Mouse (Mus musculus) hematopoietic stem cell, adult 5-6 weeks (primary cell): Measurements from ENCODE around the gene Gm21958. TPM values are rescaled to one million over a fixed set of nuclear protein-coding genes. Genes with fewer than 3 reads are reported as not detected.
"Not testable (repeated sequence)": the region's sequence is repeated elsewhere in the genome, so short reads cannot be mapped to it uniquely, and the experiment has no call there.

Experiments
- ATAC-seq, 2 experiments: fragments of 125-278 bp in 1 of 2; replicated peaks in 1 of 2; 2 replicates each; pipeline ENCODE4 v1.8.0; 2016 to 2017; ENCODE audit warnings: inconsistent platforms in 2 of 2, mild to moderate bottlenecking in 2 of 2, moderate number of reproducible peaks in 2 of 2, low read depth in 1 of 2, moderate TSS enrichment in 1 of 2; ENCODE audit not compliant: low FRiP score in 2 of 2, poor library complexity in 2 of 2, severe bottlenecking in 2 of 2, insufficient read depth in 1 of 2, low TSS enrichment in 1 of 2
- total RNA-seq: library from RNA; stranded (forward); fragments of 172-1452, 232-1000 nt; gene quantifications from 2 replicates; pipeline ENCODE4 v1.2.3, GENCODE M21; 2017

Gene Gm21958
- total RNA-seq, 1 experiment from 2014 or later, result not detected

GRCm38 (mm10) chr3:54728100-54728499 lies 13.9 kb upstream of the Gm21958 start:
- no peak for ATAC-seq

DNA sequence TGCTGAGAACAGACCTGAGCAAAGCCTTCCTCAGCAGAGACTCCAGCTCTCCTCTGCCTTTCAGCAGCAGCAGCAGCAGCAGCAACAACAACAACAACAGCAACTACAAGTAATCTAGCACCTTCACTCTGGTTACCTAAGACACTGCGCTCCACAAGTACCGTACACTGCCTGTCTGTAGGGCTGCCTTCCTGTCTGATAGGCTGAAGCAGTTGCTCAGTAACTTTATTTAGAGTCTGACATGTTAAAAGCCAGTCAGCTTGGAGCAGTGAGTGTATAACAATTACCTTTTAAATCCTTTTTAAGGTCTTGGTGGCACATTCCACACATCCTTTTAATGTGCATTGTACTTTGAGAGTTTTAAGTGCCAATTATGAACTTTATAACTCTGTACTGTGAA lies 13.4 kb upstream of the Gm21958 start:
- no peak for ATAC-seq

DNA sequence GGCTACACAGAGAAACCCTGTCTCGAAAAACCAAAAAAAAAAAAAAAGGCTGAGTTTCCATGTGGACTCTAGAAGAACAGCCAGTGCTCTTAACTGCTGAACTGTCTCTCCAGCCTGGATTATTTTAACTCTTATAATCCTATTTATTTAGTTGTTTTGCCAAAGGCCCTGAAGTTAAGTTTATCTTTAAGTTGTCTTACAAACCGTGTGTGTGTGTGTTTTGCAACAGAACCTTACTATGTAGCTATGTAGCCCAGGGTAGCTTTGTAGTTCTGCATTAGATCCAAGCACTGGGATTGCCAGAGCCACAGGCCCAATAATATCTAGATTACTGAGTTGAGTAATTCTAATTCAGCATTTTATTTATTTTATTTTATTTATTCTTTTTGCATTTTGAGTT lies 11.2 kb upstream of the Gm21958 start:
- no peak for ATAC-seq

- ATAC-seq, result peak; percentile 86 to 90
Observed at GRCm38 (mm10) chr3:54723741-54724500, 9.8 kb upstream of the Gm21958 start.

DNA sequence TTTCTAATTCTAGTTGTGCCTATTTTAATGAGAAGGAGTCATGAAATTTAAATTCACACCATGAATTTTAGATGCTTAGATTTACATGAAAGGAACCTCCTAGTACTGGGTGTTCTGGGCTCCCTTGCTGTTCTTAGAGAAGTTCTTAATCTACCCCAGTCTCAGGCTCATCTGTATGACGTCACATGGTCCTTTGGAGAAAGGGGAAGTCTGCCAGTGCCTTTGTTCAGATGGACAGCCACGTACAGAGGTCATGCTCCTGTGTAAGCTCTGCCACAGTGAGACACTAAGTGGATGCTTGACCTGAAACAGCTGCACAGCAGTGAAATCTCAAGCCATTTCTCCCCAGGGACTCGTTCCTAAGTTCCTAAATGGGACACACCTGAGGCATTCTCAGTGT lies 4.8 kb upstream of the Gm21958 start:
- ATAC-seq, result peak; percentile 81 to 86

DNA sequence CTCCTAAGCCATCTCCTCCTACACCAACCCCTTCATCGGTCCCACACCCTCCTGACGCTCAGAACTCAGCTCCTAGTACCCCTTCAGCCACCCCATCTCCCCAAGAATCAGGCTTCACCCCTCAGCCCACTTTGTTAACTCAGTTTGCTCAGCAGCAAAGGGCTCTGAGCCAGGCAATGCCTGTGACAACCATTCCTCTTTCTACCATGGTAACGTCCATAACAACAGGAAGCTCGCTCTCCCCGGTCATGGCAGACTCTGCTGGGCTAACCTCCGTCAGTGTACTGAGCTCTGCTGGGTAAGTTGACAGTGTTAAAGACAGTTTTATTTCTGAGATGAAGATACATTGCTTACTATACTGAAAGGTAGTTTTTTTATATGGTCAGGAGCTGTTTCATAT lies 3.2 kb upstream of the Gm21958 start:
- ATAC-seq, result no peak

GRCm38 (mm10) chr3:54715461-54715860 lies 1.3 kb upstream of the Gm21958 start:
- ATAC-seq, result no peak

DNA sequence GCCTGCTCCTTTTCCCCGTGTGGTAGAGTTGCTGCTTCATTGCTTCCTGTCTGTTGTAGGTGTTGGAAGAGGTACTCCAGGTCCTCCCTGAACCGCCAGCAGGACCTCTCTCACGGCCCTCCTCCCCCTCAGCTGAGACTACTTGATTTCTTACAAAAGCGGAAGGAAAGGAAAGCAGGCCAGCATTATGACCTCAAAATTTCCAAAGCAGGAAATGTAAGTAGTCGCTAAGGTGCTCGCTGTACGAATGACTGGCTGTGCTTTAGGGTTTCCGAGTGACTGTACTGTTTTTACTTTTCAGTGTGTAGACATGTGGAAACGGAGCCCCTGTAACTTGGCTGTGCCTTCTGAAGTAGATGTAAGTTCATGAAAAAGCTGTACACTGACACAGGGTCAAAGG lies 5.2 kb downstream of the Gm21958 start:
- ATAC-seq, result peak; percentile 97 to 98

DNA sequence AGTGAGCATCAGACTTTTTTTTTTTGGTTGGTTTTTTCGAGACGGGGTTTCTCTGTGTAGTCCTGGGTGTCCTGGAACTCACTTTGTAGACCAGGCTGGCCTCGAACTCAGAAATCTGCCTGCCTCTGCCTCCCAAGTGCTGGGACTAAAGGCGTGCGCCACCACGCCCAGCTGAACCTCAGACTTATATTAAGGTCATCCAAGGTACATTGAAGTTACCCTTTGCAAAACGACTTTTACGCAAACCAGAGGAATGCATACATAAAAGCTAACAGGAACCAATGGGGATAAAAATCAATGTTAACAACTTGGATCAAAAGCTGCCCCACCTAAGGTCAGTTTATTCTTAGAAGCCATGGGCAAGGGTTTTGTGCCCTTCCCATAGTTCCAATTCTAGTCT lies 10.0 kb downstream of the Gm21958 start:
- not testable (repeated sequence) for ATAC-seq

DNA sequence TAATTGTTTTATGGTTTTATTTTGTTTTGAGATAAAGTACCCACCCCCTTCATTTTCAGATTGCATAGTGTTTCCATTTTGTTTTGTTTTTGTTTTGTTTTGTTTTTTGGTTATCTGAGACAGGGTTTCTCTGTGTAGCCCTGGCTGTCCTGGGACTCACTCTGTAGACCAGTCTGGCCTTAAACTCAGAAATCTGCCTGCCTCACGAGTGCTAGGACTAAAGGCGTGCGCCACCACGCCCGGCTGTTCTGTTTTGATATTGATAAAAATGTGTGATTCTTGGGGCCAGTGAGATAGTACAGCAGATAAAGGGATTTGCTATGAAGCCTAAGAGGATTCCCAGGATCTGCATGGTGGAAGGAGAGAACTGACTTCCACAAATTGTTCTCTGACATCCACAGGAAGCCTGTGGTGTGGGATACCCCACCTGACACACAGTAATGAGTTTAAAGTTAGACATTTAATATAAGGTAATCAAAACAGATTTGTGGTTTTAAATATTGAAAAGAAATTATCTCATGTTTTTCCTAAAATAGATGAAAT lies 14.3 kb downstream of the Gm21958 start:
- ATAC-seq, result no peak

DNA sequence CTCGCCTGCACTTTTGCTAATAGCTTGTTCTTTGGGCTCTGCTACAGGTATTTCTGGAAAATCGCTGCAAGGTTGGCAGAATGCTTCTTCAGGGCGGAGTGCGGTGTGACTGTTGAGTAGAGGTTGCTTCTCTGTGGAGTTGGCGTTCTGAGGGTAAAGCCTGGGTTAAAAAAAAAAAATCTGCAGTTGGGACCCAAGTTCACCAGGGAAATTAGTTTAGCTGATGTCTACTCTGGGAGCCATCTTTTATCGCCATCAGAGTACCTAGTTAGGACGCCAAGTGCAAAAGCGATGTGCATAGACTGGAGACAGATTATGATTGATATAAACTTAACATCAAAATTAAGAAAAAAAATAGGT lies 21.1 kb downstream of the Gm21958 start:
- ATAC-seq, result peak in 1 of 2 experiments; percentile 11; a peak in 1 of 4 replicates

DNA sequence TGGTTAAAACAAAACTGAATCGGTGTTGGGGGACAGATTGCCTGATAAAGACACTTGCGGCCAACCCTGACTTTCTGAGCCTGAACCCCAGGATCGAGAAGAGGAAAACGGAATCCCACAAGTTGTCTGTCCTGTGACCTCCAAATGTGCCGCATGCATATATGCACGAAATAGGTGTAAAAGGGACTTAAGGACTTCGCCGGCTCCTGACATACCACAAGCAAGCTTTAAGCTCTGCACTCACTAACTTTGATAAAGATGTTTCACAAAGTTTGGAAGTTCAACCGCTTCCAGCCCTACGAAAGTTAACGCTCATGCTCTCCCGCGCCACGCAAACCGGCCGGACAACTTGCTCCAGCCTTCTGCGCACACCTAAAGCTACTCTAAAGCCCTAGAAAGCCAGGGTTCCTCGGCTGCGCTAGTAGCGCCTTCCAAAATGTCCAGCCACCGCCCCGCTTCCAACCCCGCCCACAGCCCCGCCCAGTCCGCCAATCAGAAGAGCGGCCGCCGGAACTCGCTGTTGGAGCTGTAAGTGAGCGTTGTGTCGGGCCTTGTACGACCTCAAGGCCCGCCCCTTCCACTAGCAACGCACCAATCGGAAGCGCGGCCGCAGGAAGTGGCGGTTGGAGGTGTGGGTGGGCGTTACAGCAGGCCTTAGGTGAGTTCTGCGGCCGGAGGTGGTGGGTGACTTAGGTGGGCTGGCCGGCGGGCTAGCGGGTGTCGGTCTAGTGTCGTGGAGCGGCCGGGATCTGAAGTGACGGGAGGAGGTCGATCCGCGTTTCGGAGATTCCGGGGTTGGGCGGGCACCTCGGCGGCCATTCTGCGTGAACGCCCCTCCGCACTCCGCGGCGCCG lies 21.7 kb downstream of the Gm21958 start, which contains the start of gene Supt20:
Supt20 (plus strand) TSS at position 606 of the 854 bp plus-strand sequence.
- peak; percentile 96 to 98 for ATAC-seq

- no peak for ATAC-seq
Observed at GRCm38 (mm10) chr3:54689091-54689490, 25.1 kb downstream of the Gm21958 start.

- no peak for ATAC-seq
Observed at GRCm38 (mm10) chr3:54687245-54687644, 26.9 kb downstream of the Gm21958 start.

DNA sequence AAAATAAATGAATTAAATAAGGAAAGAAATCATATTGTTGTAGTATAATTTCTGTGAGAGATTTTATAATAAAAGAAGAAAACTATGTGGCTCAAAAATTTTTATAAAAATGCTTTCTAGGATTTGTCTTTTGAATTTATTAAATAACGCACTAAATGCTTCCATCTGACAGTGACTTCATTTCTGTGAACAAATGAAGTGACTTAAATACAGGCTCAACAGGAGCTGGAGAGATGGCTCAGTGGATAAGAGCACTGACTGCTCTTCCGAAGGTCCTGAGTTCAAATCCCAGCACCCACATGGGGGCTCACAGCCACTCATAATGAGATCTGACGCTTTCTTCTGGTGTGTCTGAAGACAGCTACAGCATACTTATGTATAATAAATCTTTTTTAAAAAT lies 29.0 kb downstream of the Gm21958 start:
- no peak for ATAC-seq

- ATAC-seq, result peak; percentile 88 to 89
Observed at GRCm38 (mm10) chr3:54681310-54682204, 32.6 kb downstream of the Gm21958 start.

GRCm38 (mm10) chr3:54676818-54677217 lies 37.3 kb downstream of the Gm21958 start:
- ATAC-seq, result no peak
